Mouse (Mus musculus): ENCODE measurements at regions not wholly inside any gene's neighbourhood (a gene's known extent, or its start where the extent isn't known, plus 50 kb on each side); places are given as distances from the start of the nearest gene placed in this dataset.

- Histone ChIP-seq H3K27me3 (ENCODE audit: control insufficient read depth, insufficient read depth, low read length, poor library complexity, severe bottlenecking) (no peaks in the 10 kb centered on the region), H3K36me3 (ENCODE audit: control insufficient read depth, insufficient read depth, low read length, poor library complexity, severe bottlenecking) (no peaks in the 10 kb centered on the region)
- no peak for DNase-seq (ENCODE audit: low read depth, low spot score)
Observed at GRCm38 (mm10) chr4:10052869-10053268, 821.4 kb upstream of the 2610301B20Rik start.

- Histone ChIP-seq H3K36me3 (ENCODE audit: control insufficient read depth, insufficient read depth, low read length, poor library complexity, severe bottlenecking) (no peaks in the 10 kb centered on the region), H3K27me3 (ENCODE audit: control insufficient read depth, insufficient read depth, low read length, poor library complexity, severe bottlenecking) (no peaks in the 10 kb centered on the region)
- DNase-seq (ENCODE audit: low read depth, low spot score): no peak
Observed at GRCm38 (mm10) chr4:10072500-10073106, 801.7 kb upstream of the 2610301B20Rik start.

- no peak for DNase-seq (ENCODE audit: low read depth, low spot score)
- Histone ChIP-seq H3K27me3 (ENCODE audit: control insufficient read depth, insufficient read depth, low read length, poor library complexity, severe bottlenecking) (no peaks in the 10 kb centered on the region), H3K36me3 (ENCODE audit: control insufficient read depth, insufficient read depth, low read length, poor library complexity, severe bottlenecking) (no peaks in the 10 kb centered on the region)
Observed at GRCm38 (mm10) chr4:10079565-10080169, 794.6 kb upstream of the 2610301B20Rik start.

GRCm38 (mm10) chr4:10114831-10115230 is 759.5 kb upstream of the 2610301B20Rik start:
- no peak for DNase-seq (ENCODE audit: low read depth, low spot score)
- no peaks in the 10 kb centered on the region for H3K27me3 ChIP-seq (ENCODE audit: control insufficient read depth, insufficient read depth, low read length, poor library complexity, severe bottlenecking)

GRCm38 (mm10) chr4:10117964-10118363 is 756.3 kb upstream of the 2610301B20Rik start:
- Histone ChIP-seq H3K36me3 (ENCODE audit: control insufficient read depth, insufficient read depth, low read length, poor library complexity, severe bottlenecking) (no peaks in the 10 kb centered on the region), H3K27me3 (ENCODE audit: control insufficient read depth, insufficient read depth, low read length, poor library complexity, severe bottlenecking) (no peaks in the 10 kb centered on the region)
- no peak for DNase-seq (ENCODE audit: low read depth, low spot score)

More at GRCm38 (mm10) chr4:10114831-10115230, 759.5 kb upstream of the 2610301B20Rik start:
- no peaks in the 10 kb centered on the region for H3K36me3 ChIP-seq (ENCODE audit: control insufficient read depth, insufficient read depth, low read length, poor library complexity, severe bottlenecking)

GRCm38 (mm10) chr4:10124252-10124651 is 750.0 kb upstream of the 2610301B20Rik start:
- no peaks in the 10 kb centered on the region for H3K36me3 ChIP-seq (ENCODE audit: control insufficient read depth, insufficient read depth, low read length, poor library complexity, severe bottlenecking)
- DNase-seq (ENCODE audit: low read depth, low spot score): no peak

GRCm38 (mm10) chr4:10141238-10141934 is 732.9 kb upstream of the 2610301B20Rik start:
- no peaks in the 10 kb centered on the region for H3K36me3 ChIP-seq (ENCODE audit: control insufficient read depth, insufficient read depth, low read length, poor library complexity, severe bottlenecking)
- H3K27me3 ChIP-seq (ENCODE audit: control insufficient read depth, insufficient read depth, low read length, poor library complexity, severe bottlenecking): no peaks in the 10 kb centered on the region
- no peak for DNase-seq (ENCODE audit: low read depth, low spot score)

More at GRCm38 (mm10) chr4:10124252-10124651, 750.0 kb upstream of the 2610301B20Rik start:
- no peaks in the 10 kb centered on the region for H3K27me3 ChIP-seq (ENCODE audit: control insufficient read depth, insufficient read depth, low read length, poor library complexity, severe bottlenecking)

- DNase-seq (ENCODE audit: low read depth, low spot score): no peak
- H3K27me3 ChIP-seq (ENCODE audit: control insufficient read depth, insufficient read depth, low read length, poor library complexity, severe bottlenecking): no peaks in the 10 kb centered on the region
- H3K36me3 ChIP-seq (ENCODE audit: control insufficient read depth, insufficient read depth, low read length, poor library complexity, severe bottlenecking): no peaks in the 10 kb centered on the region
Observed at GRCm38 (mm10) chr4:10149911-10150310, 724.4 kb upstream of the 2610301B20Rik start.

- DNase-seq (ENCODE audit: low read depth, low spot score): peak; percentile 3
- Histone ChIP-seq H3K36me3 (ENCODE audit: control insufficient read depth, insufficient read depth, low read length, poor library complexity, severe bottlenecking) (no peaks in the 10 kb centered on the region), H3K27me3 (ENCODE audit: control insufficient read depth, insufficient read depth, low read length, poor library complexity, severe bottlenecking) (no peaks in the 10 kb centered on the region)
Observed at GRCm38 (mm10) chr4:10150501-10150900, 723.8 kb upstream of the 2610301B20Rik start.

GRCm38 (mm10) chr4:10155705-10156390 is 718.5 kb upstream of the 2610301B20Rik start:
- Histone ChIP-seq H3K36me3 (ENCODE audit: control insufficient read depth, insufficient read depth, low read length, poor library complexity, severe bottlenecking) (no peaks in the 10 kb centered on the region), H3K27me3 (ENCODE audit: control insufficient read depth, insufficient read depth, low read length, poor library complexity, severe bottlenecking) (no peaks in the 10 kb centered on the region)
- no peak for DNase-seq (ENCODE audit: low read depth, low spot score)

GRCm38 (mm10) chr4:10189896-10190295 is 684.4 kb upstream of the 2610301B20Rik start:
- DNase-seq (ENCODE audit: low read depth, low spot score): no peak
- H3K27me3 ChIP-seq (ENCODE audit: control insufficient read depth, insufficient read depth, low read length, poor library complexity, severe bottlenecking): no peaks in the 10 kb centered on the region
- no peaks in the 10 kb centered on the region for H3K36me3 ChIP-seq (ENCODE audit: control insufficient read depth, insufficient read depth, low read length, poor library complexity, severe bottlenecking)

- Histone ChIP-seq H3K36me3 (ENCODE audit: control insufficient read depth, insufficient read depth, low read length, poor library complexity, severe bottlenecking) (no peaks in the 10 kb centered on the region), H3K27me3 (ENCODE audit: control insufficient read depth, insufficient read depth, low read length, poor library complexity, severe bottlenecking) (no peaks in the 10 kb centered on the region)
- no peak for DNase-seq (ENCODE audit: low read depth, low spot score)
Observed at GRCm38 (mm10) chr4:10197245-10197943, 676.9 kb upstream of the 2610301B20Rik start.

GRCm38 (mm10) chr4:10201835-10202234 is 672.5 kb upstream of the 2610301B20Rik start:
- Histone ChIP-seq H3K27me3 (ENCODE audit: control insufficient read depth, insufficient read depth, low read length, poor library complexity, severe bottlenecking) (no peaks in the 10 kb centered on the region), H3K36me3 (ENCODE audit: control insufficient read depth, insufficient read depth, low read length, poor library complexity, severe bottlenecking) (no peaks in the 10 kb centered on the region)
- DNase-seq (ENCODE audit: low read depth, low spot score): no peak

GRCm38 (mm10) chr4:10204224-10204623 is 670.1 kb upstream of the 2610301B20Rik start:
- H3K36me3 ChIP-seq (ENCODE audit: control insufficient read depth, insufficient read depth, low read length, poor library complexity, severe bottlenecking): no peaks in the 10 kb centered on the region
- H3K27me3 ChIP-seq (ENCODE audit: control insufficient read depth, insufficient read depth, low read length, poor library complexity, severe bottlenecking): no peaks in the 10 kb centered on the region; the same call in 1 of the 2 replicates
- no peak for DNase-seq (ENCODE audit: low read depth, low spot score)
